Mouse (Mus musculus): ENCODE results near the gene Prdm11.

Gene Prdm11

DNA sequence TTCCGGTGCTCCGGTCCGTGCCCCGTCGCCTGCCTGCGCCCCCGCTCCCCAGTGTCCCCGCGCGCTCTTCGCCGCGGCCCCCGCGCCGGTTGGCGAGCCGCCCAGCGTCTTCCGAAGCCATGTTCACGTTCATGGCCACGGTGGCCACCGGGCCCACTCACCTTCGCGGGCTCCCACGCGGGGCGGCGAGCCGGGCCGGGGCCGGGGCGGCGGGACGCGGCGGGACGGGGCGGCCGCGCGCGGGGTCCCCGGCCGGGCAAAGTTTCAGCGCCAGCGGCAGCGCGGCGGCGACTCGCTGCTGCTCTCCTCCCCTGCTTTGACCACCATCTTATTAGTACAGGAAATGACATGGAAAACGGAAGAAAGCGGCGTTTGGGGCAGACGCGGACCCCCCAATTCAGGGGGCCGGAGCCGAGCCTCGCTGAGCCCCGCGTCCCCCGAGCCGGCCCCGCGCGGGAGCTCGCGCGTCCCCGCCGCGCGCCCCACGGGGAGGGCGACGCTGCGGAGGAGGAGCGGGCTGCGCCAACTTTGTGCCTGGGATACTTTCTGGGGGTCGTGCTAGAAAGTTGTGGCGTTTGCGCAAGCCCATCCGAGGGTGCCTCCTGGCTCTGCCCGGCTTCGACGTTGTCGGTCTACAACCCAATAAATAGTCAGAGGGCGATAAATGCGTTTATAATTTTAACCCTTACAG is at the start of gene Prdm11:
Gene Prdm11 (minus strand): TSS at position 350 of the 691 bp plus-strand sequence.
- no peak for DNase-seq (ENCODE audit: low read depth, low spot score)

DNA sequence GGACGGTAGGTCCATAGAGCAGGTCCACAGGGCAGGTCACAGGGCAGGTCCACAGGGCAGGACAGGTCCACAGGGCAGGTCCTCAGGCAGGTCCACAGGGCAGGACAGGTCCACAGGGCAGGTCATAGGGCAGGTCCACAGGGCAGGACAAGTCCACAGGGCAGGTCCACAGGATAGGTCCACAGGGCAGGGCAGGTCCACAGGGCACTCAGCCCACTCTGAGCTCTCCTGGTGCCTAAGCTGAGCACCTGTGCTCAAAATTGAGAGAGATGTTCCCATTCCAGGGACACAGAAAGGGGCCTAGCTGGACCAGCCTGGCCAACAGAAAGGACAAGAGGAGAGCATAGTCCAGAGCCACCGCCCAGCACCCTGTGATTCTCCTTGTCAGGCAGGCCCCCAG is 46.4 kb upstream of the Prdm11 start:
- DNase-seq (ENCODE audit: low read depth, low spot score): no peak

DNA sequence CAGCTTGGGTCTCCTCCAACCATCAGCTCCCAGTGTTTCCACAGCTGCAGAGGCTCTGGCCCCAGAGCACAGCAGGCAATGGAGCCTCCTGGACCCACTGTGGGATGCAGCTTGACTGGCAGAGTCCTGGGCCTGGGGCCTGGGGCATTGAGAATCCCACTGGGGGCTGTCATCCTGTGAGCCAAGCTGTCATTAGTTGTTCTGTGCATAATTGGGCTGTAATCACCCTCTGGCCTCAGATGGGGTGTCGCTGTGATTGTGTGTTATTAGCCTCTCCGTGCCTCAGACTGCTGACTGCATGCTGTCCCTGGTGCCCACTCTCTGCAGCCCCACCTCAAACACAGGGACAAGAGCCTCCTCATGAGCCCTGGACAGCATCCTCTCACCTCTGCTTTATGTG is 45.7 kb upstream of the Prdm11 start:
- DNase-seq (ENCODE audit: low read depth, low spot score): no peak

DNA sequence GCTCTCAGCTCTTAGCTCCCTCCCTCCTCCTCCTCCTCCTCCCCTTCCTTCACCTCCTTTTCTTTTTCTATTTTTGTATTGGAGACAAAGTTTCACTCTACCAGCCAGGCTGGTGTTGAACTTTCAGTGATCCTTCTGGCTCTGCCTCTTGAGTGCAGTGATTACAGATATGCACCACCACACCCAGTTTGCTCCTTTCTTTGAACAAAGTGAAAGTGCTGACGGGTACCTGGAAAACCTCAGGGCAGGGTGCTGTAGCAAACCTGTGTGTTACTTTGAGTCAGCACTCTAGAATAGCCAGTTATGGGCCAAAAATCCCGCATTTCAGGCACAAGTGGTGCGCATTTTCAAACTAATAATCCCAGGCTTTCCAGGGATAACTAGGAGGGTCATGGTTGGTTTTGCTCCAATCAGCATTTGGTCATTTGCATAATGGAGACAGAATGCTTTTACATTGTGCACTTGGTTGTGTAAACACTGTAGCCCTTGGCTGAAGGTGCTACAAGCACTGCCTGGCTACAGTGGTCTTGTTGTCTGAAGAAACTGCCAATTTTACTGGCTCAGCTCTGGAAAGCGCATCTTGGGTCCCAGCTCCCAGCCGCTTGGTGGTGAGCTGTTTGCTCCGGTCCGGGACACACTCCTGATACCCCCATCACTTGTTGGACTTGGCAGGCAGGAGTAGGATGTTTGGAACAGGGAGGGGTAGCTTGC is 43.6 kb upstream of the Prdm11 start:
- no peak for DNase-seq (ENCODE audit: low read depth, low spot score)

DNA sequence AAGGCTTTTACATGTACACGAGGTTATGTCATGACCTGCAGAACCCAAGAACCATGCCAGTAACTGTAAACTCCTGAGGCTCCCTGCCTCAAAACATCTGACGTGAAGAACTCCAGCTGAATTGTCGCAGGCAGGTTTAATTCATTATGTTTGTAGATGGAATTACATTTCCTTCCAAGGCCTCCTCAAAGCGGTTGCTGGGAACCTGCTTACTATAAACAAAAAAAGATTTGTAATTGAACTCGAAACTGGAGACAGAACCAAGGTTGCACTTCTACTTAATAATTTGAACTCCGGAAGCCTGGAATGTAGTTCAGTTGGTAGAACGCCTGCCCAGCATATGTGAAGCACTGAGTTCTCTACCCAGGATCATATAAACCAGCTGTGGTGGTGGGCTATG is 42.0 kb upstream of the Prdm11 start:
- no peak for DNase-seq (ENCODE audit: low read depth, low spot score)

DNA sequence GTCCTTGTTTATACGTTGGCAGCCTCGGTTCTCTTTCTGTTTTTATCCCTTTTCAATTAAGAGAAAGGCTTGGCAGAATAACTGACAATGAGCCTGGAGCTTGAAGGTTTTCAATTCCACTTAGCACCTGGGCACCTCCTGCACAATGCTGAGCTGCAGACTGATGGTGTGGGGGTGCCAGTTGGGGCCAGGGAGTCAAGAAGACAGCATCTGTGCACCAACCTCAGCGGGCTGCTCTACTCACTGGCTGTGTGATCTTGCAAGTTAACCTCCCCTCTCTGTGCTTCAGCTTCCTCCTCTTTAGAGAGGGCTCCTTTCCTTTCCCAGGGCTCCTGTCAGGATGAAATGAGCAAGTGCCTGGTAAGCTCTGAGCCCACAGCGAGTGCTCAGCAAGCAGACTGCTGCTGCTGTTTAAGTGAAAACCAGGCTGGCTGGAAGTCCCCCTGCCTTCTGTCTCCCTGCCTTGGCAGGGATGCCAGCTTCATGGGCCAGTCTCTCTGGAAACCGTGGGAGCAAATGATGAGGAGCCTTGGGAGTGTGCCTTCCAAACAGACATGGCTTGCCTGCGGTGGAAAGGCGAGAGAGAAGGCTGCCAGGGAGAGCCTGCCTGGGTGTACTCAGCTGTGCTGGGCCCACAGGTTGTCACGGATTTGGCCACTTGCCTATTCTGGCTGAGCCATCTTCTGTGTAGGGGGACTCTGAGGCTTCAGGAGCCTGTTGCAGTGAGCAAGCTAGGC is 39.5 kb upstream of the Prdm11 start:
- DNase-seq (ENCODE audit: low read depth, low spot score): no peak

DNA sequence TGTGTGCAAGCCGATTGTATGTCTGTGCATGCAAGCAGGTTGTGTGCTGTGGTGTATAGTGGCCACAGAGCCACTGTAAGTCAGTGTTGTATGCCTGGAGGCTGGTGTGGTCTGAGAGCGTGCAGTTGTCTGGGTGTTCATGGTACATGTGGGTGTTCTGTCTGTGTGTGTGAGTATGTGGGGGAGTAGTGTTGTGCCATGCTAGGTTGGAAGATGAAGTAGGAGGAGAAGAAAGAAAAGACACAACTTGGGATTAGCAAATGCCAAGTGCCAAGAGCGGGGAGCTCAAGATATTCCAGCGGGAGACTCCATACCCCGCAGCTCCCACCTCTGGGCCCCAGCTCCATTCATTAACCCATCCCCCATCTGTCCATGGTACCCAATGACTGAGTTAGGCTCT is 38.5 kb upstream of the Prdm11 start:
- DNase-seq (ENCODE audit: low read depth, low spot score): no peak

DNA sequence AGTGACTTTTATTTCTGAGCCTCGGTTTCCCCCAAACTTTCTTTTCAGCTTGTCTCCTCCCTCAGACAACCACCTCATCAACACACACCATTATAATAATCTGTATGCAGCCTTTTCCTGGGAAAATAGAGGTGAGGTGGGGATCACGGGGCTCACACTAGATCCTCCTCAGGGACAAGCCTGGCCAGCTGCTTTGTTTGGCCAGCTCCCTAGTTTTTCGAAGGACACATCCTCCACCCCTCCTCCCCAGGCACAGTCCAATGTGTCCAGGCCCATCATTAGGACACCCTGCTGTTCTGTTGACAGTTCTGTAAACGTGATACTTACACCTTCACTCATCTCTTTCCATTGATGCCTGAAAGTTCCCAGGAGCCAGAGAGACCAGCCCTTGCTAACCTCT is 37.4 kb upstream of the Prdm11 start:
- no peak for DNase-seq (ENCODE audit: low read depth, low spot score)

DNA sequence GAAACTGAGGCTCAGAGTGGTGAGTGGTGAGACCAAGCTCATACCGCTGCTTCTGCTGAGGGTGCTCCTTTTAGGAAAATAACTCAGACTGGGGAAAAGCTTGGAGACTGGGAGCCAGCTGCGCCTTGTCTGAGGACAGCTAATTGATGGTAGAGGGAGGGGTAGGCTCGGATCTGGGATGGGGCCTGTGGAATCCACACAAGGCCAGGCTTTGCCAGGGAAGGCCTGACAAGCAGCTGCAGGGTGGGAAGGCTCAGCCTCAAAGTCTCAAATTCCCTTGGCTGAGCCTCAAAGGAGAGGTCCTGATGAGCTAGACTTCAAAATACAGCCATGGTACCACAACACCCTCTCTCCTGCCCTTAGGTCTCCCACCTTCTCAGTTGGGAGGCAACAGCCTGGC is 36.9 kb upstream of the Prdm11 start:
- no peak for DNase-seq (ENCODE audit: low read depth, low spot score)

DNA sequence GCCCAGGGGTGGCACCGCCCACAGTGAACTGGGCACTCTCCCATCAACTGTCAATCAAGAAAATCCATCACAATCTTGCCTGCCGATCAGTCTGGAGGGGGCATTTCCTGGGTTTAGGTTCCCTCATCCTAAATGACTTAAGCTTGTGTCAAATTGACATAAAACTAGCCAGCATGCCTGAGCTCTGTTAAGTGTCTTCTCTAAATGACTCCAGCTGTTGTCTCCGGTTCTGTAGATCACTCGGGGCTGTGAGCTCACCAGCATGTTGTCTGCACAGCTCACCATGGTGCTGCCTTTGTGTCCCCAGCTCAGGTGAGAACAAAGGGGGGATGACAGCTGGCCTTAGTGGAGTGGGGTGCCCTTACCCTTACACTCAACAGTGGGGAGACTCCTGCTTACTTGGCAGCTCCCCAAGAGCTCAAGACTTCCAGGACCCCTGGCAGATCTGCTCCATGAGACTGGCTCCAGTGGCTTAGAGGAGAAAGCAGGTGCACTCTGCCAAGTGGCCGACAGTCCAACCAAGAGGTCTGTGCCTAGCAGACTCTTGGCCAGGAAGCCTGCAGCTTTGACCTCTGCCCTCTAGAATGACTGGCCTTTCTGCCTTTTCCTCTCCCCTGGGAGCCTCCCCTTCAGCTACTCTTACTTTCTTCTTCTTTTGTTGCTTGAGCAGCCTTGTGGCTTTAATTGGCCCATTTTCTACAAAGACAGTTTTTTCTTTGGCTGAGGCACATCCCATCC is 35.1 kb upstream of the Prdm11 start:
- DNase-seq (ENCODE audit: low read depth, low spot score): no peak

DNA sequence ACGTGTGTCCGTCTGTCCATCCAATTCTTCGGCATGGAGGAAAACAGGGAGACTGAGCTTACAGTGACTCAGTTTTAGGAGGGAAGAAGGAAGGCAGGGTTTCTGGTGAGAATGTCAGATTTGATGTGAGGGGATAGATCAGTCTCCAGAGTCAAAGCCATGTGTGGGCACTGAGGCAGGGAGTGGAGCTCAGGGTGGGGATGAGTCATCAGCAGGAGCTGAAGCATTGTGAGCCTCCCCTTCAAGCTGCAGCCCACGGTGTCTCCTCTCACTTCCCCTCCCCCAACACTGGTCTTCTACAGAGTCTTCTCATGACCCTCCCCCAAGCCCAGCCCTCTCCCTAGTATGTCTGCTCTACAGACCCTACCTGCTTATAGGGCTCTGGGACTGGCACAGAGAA is 33.4 kb upstream of the Prdm11 start:
- DNase-seq (ENCODE audit: low read depth, low spot score): no peak

DNA sequence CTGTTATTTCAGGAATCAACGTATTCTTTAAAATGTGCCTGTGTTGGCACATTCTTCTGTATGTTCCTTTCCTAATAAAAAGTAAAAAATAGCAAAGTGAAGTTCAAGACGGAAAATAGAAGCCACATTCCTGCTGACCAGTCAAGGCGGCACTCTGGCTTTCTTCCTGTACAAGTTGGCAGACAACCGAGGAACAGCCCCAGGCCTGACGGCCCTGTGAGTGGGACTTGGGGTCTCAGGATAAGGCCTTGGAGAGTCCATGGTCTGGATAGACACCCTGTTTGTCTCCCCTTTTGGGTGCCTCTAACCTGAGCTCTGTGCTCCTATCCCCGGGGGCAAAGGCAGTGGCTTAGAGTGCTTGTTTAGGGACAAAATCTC is 30.6 kb upstream of the Prdm11 start:
- no peak for DNase-seq (ENCODE audit: low read depth, low spot score)

DNA sequence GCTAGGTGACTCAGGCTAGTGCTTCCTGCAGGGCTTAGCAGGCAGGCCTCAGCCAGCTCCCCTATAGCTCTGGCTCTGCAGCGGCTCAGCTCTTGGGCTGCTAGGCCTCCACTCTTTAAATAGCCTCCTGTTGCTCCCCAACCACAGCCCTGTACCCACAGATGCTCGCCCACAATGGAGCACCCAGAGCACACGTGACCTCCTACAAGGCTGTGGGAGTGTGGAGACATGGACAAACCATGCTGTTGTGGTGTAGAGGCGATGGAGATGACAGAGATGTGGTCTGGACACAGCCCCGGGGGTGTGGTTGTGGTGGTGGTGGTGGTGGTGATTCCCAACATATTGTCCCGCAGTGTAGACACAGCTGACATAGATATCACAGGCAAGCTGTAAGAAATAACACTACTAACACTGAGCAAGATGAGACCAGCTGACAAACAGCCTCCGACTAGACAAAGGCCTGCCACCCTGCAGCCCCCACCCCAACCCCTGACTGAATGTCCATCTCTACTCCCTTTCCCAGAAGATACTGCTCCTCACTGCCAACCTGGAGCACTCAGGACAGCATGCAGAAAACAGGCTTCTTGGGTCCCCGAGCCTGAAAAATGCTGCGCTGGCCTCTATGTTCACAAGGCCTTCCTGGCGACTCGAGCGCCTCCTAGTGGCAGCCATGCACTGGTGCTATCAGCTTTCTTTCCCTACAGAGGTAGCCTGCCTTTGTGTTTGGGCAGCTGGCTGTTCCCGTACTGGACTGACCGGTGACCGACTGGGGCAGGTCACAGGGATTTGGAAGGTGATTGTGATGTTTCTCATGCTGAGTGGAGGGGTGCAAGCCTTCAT is 30.0 kb upstream of the Prdm11 start:
- peak; percentile 15 for DNase-seq (ENCODE audit: low read depth, low spot score)

DNA sequence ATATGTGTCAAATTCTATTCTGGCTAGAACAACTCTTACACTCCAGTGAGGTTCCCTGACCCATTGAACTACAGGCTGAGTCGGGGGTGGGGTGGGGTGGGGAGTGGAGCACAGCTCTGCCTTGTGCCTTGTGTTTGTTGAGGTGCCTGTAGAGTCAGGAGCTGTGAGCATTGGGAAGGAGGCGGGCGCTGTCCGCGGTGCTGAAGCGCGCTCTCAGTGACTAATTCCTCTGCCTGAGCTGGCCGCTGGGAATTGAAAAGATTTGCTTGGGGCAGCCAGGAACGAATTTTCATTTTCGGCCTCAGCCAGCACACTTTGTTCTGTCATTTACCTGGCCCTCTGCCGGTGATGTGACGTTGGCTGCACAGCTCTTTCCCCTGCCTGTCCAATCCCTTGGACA is 25.7 kb upstream of the Prdm11 start:
- no peak for DNase-seq (ENCODE audit: low read depth, low spot score)

DNA sequence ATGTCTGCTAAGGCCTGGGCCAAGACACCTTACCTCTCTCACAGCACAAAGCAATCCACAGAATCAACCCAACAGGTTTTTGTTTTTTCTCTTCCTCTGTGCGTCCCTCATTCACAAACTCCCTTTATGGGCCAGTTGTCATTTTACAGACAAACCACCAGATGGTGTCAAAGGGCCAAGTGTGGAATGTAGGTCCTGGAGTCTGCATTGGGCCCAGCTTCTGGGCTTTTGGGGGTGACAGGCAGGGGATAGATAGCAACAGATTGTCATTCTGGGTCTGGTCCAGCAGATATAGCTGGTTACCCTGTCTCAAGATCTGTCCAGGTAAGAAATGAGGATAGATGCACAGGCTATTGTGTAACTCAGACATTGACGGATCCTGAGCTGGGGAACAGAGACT is 23.0 kb upstream of the Prdm11 start:
- DNase-seq (ENCODE audit: low read depth, low spot score): no peak

DNA sequence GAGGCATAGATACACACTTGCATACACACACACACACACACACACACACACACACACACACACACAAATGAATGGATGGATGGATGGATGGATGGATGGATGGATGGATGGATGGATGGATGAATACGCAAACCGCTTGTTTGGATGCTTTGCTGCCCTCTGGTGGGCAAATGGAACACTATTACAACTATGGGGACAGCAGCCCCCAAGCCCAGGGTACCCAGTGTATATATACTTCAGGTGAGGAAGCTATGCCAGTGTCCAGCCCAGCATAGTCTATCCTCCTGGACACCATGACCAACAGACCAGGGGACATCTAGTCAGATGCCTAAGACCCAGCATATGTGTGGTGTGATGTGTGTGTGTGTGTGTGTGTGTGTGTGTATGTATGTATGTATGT is 17.4 kb upstream of the Prdm11 start:
- no peak for DNase-seq (ENCODE audit: low read depth, low spot score)

DNA sequence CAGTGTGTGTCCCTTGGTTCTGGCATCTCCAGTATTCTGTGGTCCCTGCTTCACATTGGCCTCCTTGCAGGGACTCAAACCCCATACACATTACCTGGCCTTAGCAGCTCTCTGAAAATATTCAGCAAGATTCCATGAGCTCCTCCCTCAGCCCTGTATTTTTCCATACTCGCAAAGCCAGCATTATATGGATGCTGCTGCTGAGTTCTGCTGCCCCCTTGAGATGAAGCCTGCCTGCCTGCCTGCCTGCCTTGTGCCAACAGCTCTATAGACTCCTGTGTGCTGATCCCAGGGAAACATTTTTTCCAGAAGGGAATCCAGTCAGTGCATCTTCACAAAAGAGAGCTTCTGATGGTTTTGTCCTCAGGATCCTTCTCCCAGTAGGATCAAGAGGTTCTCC is 5.9 kb upstream of the Prdm11 start:
- DNase-seq (ENCODE audit: low read depth, low spot score): no peak

DNA sequence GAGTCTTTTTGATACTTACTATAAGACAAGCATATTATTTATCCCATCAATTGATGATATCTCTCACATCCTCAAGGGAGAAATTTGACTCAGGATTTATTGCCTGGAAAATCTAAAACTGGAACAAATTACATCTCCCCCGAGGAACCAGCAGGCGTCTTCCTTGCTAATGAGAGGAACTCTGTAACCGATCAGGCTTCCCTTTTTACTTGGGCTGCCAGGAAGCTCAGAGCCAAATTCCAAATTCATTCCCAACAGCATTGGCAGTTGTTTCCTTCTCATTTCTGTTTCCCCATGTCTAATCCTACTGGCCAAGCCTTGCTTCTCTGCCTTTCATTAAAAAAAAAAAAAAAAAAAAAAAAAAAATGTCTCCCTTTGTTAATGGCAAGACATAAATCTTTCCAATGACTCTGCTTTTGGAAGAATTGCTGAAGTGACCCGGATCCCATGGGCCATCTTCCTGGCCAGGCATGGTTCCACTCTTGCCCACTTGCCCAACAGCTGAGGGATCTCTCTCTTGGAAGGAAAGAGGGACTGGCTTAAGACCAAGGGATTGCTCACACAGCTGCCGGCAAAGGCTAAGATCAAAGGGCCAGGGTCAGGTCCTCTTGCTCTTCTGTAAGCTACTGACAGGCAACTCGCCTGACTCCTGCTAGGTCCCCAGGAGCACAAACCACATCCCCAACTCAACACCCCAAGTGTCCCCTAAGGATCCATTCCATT is 2.8 kb upstream of the Prdm11 start:
- no peak for DNase-seq (ENCODE audit: low read depth, low spot score)

DNA sequence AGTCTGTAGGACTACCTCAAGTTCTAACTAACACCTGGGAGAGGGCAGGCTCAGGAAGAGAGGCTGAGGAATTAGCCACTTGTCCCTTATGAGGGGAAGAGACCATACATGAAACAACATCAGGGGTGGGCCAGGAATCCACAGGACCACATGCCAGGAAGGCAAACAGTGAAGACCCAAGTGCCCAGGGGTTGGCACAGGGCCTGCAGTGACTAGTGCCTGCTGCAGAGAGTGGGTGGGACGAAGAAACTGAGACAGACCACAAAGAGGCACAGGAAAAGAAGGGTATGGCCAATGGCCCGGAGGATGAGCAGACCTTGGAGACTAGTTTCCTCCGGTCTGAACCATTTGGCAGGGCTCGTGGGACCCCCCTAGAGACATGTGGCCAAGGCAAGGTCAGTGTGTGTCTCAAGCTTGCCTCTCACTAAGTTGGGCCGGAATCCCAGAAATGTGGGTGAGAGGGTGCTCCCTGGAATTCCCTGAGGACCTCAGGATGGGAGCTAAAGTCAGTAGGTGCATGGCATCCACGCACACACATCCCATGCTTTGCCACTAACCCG is 1.6 kb upstream of the Prdm11 start:
- no peak for DNase-seq (ENCODE audit: low read depth, low spot score)

DNA sequence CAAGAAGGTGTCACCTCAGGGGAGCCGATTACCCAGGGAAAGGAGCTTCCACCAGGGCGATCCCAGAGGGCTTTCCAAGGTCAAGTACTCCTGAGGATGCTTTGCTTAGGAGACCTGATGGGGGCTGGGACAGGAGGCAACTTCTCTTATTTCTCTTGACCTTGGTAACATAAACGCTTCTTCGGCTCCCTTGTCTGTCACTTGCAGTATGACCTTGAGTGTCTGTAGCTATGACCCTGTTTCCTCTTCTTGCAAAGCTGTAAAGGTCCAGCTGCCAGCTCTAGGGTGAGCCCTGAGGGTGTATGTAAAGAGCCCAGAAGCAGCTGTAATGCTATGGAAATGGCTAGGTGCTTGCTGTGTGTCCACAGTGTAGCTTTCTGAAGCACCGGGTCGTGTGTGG is 1.1 kb upstream of the Prdm11 start:
- DNase-seq (ENCODE audit: low read depth, low spot score): no peak

DNA sequence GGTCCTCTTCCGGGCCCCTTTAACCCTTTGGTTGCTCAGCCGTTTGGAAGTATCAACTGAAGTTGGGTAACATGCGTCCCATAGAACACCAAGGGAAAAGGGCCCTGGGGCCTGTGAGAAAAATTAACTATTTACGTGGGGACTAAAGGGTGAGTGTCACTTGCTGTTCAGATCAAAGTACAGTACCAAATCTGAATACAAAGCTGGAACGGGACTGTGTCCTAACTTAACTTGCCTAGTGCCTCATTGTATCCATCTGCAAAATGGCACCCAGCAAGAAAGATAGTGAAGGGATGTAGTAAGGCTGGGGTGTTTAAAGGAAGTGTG is 505 bp upstream of the Prdm11 start:
- no peak for DNase-seq (ENCODE audit: low read depth, low spot score)

All from retina, adult 2 months (tissue).